Mouse (Mus musculus): Measurements from ENCODE around the gene Zfp574. TPM values are rescaled to one million over a fixed set of nuclear protein-coding genes. Genes with fewer than 3 reads are reported as not detected.
"Not testable (repeated sequence)": the region's sequence is repeated elsewhere in the genome, so short reads cannot be mapped to it uniquely, and the experiment has no call there.

The Zfp574 gene
- polyA plus RNA-seq (2016; fragmentation: Nextera tagmentation; extraction: Ambion mirVana): 42.2 and 42.8 TPM in 2 replicates

DNA sequence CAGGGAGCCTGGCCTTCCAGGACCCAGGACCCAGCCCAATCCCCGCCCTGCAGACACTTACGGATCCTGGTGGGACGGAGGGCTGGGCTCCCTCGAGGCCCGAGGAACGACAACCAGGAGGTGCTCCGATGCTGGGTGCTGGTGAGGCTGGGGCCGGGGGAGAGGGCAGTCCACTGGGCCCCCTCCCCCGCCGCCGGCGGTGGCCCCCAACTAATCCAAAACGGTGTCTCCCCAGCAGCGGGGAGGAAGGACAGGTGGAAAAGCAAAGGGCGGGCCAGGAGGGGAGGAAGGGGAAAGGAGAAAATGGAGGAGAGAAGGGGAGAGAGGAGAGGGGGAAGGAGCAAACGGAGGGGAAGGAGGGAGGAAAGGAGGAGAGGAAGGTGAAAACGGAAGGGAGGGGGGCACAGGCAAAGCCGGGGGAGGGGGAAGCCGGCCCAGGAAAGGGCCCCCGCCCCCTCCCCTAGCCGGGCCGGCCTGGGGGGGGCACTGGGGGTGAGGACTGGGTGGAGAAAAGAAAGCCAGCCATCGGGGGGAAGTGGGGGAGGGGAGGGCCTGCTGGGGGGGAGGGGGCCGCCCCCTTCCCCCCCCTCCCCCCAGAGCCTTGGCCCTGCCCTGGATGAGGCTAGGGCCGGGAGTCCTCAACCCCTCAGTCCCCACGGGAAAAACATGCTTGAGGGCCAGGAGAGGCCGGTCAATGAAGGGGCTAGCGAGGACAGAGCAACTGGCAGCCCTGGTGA, at the start of gene Zfp574, which contains the start of gene Grik5:
Gene Zfp574 (plus strand): TSS at position 589 of the 737 bp plus-strand sequence.
Gene Grik5 (minus strand): TSS at position 368 of the 737 bp plus-strand sequence.
- Histone ChIP-seq H3K27ac (replicated peaks) (peak within 1 kb of the TSS; percentile 93), H3K4me2 (replicated peaks) (peak within 1 kb of the TSS; percentile 79), H3K36me3 (peaks cover 13% of the 10 kb centered on the region), H3K4me3 (peak within 1 kb of the TSS; percentile 79), H3K9ac (replicated peaks) (peak within 1 kb of the TSS; percentile 95), H3K4me1 (peaks cover 71% of the 10 kb centered on the region), H3K9me3 (no peaks in the 10 kb centered on the region), H3K27me3 (no peaks in the 10 kb centered on the region)
- no peak for ATAC-seq (ENCODE audit: low FRiP score, low read depth)
- WGBS: 3% methylated on average over 23 of the region's 28 CpGs

DNA sequence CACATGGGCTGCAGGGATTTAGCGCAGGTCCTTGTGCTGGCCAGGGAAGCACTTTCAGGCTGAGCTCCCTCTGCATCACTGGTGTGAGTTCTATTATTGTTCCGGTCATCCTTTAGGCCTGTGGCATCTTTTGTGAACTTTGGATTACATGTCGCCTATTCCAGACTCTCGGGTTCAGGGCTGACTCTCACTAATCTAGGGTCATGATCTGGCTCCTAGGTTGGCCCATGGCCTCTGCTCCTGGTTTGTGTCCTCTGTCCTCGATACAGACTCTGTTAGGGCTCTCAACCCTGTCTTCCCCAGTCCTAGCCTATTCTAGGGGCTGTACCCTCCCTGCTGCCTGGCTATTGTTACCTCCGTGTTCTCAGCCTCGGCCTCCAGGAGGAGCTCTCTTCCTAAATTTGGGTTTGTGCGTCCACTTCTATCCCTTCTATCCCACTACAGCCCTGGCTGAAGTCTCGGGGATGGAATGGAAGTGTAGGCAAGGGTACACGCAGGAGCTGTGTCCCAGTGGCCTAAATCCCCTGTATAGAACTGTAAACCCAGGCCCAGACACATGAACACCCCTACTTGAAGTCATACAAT, 46.4 kb upstream of the Zfp574 start:
- no peak for ATAC-seq (ENCODE audit: low FRiP score, low read depth)
- WGBS: 55% methylated on average over 10 of the region's 10 CpGs
- H3K27me3 ChIP-seq: no peaks in the 10 kb centered on the region
- H3K9ac ChIP-seq (replicated peaks): no peak overlapping the region
- no peak overlapping the region for H3K4me3 ChIP-seq
- no peak overlapping the region for H3K4me2 ChIP-seq (replicated peaks)
- no peaks in the 10 kb centered on the region for H3K9me3 ChIP-seq
- peaks cover 57% of the 10 kb centered on the region for H3K36me3 ChIP-seq
- H3K4me1 ChIP-seq: no peaks in the 10 kb centered on the region
- no peak overlapping the region for H3K27ac ChIP-seq (replicated peaks)

DNA sequence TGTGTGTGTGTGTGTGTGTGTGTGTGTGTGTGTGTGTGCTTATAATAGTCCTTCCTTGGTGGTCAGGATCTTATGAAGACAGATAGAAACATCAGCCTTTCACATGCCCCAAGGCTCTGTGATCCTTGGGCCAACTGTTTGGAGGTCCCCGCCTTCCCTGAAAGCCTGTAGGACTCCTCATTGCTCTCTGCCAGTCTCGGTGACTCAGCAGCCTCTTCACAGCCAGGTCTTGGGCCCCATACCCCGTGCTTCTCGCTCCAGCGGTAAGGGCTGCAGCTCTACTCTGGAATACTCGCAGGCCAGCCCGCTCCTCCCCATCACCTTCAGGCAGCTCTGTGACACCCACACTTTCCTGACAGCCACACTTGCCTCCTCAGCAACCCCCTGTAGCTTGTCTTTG, 45.9 kb upstream of the Zfp574 start:
- H3K9me3 ChIP-seq: no peaks in the 10 kb centered on the region
- H3K27me3 ChIP-seq: no peaks in the 10 kb centered on the region
- ATAC-seq (ENCODE audit: low FRiP score, low read depth): no peak
- no peak overlapping the region for H3K4me2 ChIP-seq (replicated peaks)
- no peak overlapping the region for H3K4me3 ChIP-seq
- peaks cover 55% of the 10 kb centered on the region for H3K36me3 ChIP-seq
- H3K4me1 ChIP-seq: no peaks in the 10 kb centered on the region
- WGBS: 72% methylated on average over 7 of the region's 7 CpGs
- no peak overlapping the region for H3K27ac ChIP-seq (replicated peaks)
- no peak overlapping the region for H3K9ac ChIP-seq (replicated peaks)

DNA sequence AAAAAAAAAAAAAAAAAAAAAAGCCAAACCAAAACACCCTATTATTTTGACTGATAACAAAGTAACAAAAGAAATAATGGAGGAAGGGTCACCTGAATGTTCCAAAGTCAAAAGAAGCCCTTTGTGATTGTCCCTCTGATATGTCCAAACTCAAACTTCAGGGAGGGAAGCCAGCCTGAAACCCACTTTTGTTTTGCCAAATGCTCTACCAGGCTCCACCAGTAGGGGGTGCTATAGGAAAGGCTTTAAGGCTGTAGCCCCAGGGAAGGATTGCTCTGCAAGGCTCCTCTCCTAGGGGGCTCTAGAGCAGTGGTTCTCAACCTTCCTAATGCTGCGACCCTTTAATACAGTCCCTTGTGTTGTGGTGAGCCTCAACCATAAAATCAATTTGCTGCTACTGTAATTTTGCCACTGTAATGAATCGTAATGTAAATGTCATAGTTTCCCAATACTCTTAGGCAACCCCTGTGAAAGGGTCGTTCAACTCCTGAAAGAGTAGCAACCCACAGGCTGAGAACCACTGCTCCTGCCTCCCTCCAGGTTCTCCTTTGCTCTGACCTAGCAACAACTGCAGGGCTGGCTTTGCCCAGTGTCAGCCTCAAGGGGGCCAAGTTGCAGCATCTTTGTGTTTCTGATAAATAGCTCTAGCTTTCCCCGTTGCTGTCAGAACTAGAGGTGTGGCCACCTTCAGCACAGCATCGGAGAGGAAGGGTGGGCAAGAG, 42.2 kb upstream of the Zfp574 start:
- H3K9ac ChIP-seq (replicated peaks): no peak overlapping the region
- 0 out of 2 replicates have a peak, but pooled peaks have one; percentile 27 for ATAC-seq (ENCODE audit: low FRiP score, low read depth)
- no peaks in the 10 kb centered on the region for H3K27me3 ChIP-seq
- H3K36me3 ChIP-seq: peaks cover 53% of the 10 kb centered on the region
- no peaks in the 10 kb centered on the region for H3K4me1 ChIP-seq
- WGBS: 52% methylated on average over 5 of the region's 5 CpGs
- H3K4me3 ChIP-seq: no peak overlapping the region
- peak overlapping the region; percentile 56; the same call in 1 of the 2 replicates for H3K27ac ChIP-seq (replicated peaks)
- no peak overlapping the region for H3K4me2 ChIP-seq (replicated peaks)
- no peaks in the 10 kb centered on the region for H3K9me3 ChIP-seq

DNA sequence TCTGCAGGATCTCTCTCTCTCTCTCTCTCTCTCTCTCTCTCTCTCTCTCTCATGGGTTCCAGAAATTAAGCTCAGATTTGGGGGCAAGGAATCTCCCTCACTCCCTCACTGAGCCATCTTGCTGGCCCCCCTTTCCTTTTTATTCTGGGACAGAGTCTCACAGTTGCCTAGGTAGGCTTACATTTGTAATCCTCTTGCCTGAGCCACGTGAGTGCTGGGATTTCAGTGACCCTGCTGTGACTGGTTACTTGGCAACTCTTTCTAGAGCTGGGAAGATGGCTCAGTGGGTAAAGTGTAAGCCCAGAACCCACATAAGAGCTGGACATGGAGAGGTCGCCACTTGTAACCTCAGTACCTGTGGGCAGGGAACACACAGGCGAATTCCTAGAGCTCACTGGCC, 40.8 kb upstream of the Zfp574 start:
- Histone ChIP-seq H3K9me3 (no peaks in the 10 kb centered on the region), H3K4me1 (no peaks in the 10 kb centered on the region), H3K36me3 (peaks cover 62% of the 10 kb centered on the region), H3K4me2 (replicated peaks) (no peak overlapping the region), H3K27ac (replicated peaks) (no peak overlapping the region), H3K27me3 (no peaks in the 10 kb centered on the region), H3K9ac (replicated peaks) (no peak overlapping the region), H3K4me3 (no peak overlapping the region)
- 47% methylated on average over 3 of the region's 3 CpGs for WGBS
- ATAC-seq (ENCODE audit: low FRiP score, low read depth): no peak

DNA sequence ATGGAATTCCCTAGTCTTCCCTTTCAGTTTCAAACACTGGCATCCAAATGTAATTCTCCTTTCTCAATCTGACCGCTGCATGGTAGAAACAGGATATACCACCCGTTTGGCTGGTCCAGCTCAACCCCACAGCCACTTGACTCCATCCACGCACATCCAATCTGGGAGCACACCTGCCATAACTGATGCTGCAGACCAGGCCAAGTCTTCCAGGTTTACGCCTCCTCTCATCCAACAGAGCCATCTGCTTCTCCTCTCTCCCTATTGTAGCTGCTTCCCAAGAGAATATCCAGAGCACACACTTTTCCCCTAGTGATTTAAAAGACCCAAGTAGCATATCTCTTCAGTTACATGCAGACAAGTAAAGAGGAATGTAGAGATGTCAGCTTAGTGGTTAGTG, 37.6 kb upstream of the Zfp574 start:
- no peak for ATAC-seq (ENCODE audit: low FRiP score, low read depth)
- H3K9ac ChIP-seq (replicated peaks): no peak overlapping the region
- WGBS: 91% methylated on average over 4 of the region's 4 CpGs
- H3K9me3 ChIP-seq: no peaks in the 10 kb centered on the region
- no peak overlapping the region for H3K4me2 ChIP-seq (replicated peaks)
- peaks cover 72% of the 10 kb centered on the region for H3K36me3 ChIP-seq
- H3K4me1 ChIP-seq: no peaks in the 10 kb centered on the region
- H3K4me3 ChIP-seq: no peak overlapping the region
- no peak overlapping the region for H3K27ac ChIP-seq (replicated peaks)
- H3K27me3 ChIP-seq: no peaks in the 10 kb centered on the region

DNA sequence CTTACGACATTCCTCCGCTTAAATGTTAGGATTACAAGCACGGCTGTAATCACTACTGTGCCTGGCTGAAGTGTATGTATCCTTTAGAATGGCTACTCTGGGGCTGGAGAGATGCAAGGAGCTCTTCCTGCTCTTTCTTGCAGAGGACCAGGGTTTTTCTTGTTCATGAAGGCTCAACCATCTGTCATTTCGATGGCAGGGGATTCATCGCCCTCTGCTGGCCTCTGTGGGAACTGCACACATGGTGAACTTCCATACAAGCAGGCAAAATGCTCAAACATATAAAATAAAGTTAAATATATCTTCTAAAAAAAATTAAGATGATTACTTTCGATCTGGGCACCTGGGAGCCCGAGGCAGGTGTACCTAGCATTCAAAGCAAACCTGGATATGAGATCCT, 36.5 kb upstream of the Zfp574 start:
- H3K9me3 ChIP-seq: no peaks in the 10 kb centered on the region
- no peaks in the 10 kb centered on the region for H3K27me3 ChIP-seq
- WGBS: 54% methylated on average over 7 of the region's 7 CpGs
- H3K9ac ChIP-seq (replicated peaks): no peak overlapping the region
- 0 out of 2 replicates have a peak overlapping the region, but pooled peaks have one; percentile 1 for H3K27ac ChIP-seq (replicated peaks)
- no peak for ATAC-seq (ENCODE audit: low FRiP score, low read depth)
- H3K4me3 ChIP-seq: no peak overlapping the region
- no peak overlapping the region for H3K4me2 ChIP-seq (replicated peaks)
- peaks cover 82% of the 10 kb centered on the region for H3K36me3 ChIP-seq
- H3K4me1 ChIP-seq: no peaks in the 10 kb centered on the region

DNA sequence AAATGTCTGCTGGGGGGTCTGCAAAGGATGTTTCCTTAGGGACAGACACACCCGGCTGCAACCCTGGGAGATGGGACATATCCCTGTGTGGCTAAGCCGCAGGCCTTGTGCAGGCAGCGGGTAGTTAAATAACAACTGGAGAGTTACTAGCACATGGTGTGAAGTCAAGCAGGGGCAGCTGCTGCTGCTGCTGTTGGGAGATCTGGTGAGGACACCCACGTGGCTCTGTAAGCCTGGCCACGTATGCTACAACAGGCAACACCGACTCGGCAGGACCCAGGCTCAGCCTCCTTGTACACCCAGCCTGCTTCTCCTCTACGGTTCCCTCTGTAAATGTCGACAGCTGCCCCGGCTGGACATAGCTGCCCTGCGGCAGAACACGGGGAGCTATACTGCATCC, 30.4 kb upstream of the Zfp574 start:
- no peak overlapping the region for H3K4me3 ChIP-seq
- H3K9me3 ChIP-seq: no peaks in the 10 kb centered on the region
- WGBS: 94% methylated on average over 12 of the region's 12 CpGs
- no peak overlapping the region for H3K27ac ChIP-seq (replicated peaks)
- no peak overlapping the region for H3K9ac ChIP-seq (replicated peaks)
- no peak overlapping the region for H3K4me2 ChIP-seq (replicated peaks)
- peaks cover 98% of the 10 kb centered on the region for H3K36me3 ChIP-seq
- H3K27me3 ChIP-seq: no peaks in the 10 kb centered on the region
- no peak for ATAC-seq (ENCODE audit: low FRiP score, low read depth)
- H3K4me1 ChIP-seq: no peaks in the 10 kb centered on the region

DNA sequence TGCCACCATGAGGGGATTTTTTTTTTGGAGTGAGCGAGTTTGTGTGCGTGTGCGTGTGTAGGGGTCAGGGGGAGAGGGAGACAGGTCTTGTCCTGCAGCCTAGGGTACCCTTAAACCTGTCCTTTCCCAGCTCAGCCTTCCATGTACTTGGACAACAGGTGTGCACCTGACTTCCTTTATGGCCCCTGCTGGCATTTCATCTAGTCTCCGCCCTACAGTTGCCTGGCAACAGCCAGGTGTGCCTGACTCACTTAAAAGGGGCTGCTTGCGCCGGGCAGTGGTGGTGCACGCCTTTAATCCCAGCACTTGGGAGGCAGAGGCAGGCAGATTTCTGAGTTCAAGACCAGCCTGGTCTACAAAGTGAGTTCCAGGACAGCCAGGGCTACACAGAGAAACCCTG, 27.8 kb upstream of the Zfp574 start:
- not testable (repeated sequence) for H3K4me2 ChIP-seq (replicated peaks); ATAC-seq (ENCODE audit: low FRiP score, low read depth); H3K9ac ChIP-seq (replicated peaks); H3K27ac ChIP-seq (replicated peaks); H3K27me3 ChIP-seq; H3K4me3 ChIP-seq; H3K9me3 ChIP-seq; H3K4me1 ChIP-seq
- WGBS: 93% methylated on average over 7 of the region's 7 CpGs
- H3K36me3 ChIP-seq: peaks cover 98% of the 10 kb centered on the region

DNA sequence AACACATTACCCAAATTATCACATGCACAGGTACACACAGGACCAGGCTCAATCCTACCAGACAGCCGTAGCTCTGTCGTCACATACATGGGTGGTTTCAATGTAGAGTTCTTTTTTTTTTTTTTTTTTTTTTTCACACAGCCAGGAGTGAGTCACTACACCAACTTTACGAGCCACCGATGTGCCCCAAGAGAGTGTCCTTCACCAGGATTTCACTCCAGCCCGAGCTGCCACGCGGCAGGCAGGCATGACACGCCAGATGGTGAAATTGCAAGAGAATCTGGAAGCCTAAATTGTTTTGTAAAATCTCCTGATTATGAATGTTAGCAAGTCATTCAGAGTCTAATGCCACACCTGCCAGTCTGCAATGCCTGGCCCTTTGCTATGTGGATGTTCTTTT, 25.0 kb upstream of the Zfp574 start:
- no peak overlapping the region for H3K4me2 ChIP-seq (replicated peaks)
- H3K4me1 ChIP-seq: no peaks in the 10 kb centered on the region
- H3K36me3 ChIP-seq: peaks cover 87% of the 10 kb centered on the region
- H3K4me3 ChIP-seq: no peak overlapping the region
- H3K27ac ChIP-seq (replicated peaks): no peak overlapping the region
- H3K9ac ChIP-seq (replicated peaks): no peak overlapping the region
- no peak for ATAC-seq (ENCODE audit: low FRiP score, low read depth)
- H3K27me3 ChIP-seq: no peaks in the 10 kb centered on the region
- 91% methylated on average over 8 of the region's 8 CpGs for WGBS
- H3K9me3 ChIP-seq: no peaks in the 10 kb centered on the region

DNA sequence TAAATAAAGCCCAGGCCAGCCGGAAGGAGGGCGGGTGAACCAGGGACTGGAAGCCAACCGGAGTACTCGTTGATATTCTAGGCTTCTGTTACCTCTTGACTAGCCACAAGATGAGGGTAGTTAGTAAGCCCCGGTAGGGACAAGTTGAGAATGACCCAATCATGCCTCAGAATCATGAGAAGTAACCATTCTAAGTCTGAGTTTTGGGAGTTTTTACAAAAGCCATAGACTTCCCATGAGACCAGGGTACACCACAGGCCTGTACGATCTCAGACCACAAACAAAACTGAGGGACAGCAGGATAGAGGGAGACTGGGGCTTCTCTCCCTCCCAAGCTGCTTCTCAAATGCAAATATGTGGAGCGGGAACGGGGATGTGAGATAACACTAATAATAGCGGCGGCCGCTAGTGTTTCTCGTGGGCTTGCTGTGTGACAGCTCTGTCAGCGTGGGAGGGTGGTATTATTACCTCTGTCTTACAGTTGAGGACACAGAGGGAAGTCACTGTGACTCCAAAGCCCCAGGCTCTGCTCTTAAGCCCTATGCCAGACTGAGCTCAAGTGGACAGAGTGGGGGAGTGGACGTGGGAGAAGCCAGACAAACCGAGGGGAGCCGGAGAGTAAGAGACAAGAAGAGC, 23.0 kb upstream of the Zfp574 start:
- ATAC-seq (ENCODE audit: low FRiP score, low read depth): no peak
- H3K27me3 ChIP-seq: no peaks in the 10 kb centered on the region
- no peaks in the 10 kb centered on the region for H3K4me1 ChIP-seq
- peaks cover 84% of the 10 kb centered on the region for H3K36me3 ChIP-seq
- no peak overlapping the region for H3K4me3 ChIP-seq
- H3K27ac ChIP-seq (replicated peaks): no peak overlapping the region
- no peak overlapping the region for H3K9ac ChIP-seq (replicated peaks)
- 89% methylated on average over 16 of the region's 16 CpGs for WGBS
- no peak overlapping the region for H3K4me2 ChIP-seq (replicated peaks)
- no peaks in the 10 kb centered on the region for H3K9me3 ChIP-seq

DNA sequence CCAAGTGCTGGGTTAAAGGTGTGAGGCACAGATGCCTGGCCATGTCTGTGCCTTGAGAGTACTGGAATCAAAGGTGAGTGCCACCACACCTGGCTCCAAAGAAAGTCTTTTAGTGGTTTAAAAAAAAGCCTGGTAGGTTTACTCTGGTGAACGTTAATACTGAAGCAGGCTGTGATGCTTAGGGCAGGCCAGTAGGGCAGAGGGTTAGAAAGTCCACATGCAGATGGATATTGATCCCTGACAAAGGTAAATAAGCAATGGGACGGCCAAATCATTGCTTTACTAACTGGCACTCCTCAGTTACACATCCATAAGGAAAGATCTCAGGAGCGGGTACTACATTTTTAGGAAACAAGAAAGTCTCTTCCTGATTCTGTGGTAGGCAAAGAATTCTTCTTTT, 19.8 kb upstream of the Zfp574 start:
- ATAC-seq (ENCODE audit: low FRiP score, low read depth): no peak
- WGBS: 92% methylated on average over 3 of the region's 3 CpGs

More for the DNA sequence above, 19.8 kb upstream of the Zfp574 start:
- no peaks in the 10 kb centered on the region for H3K9me3 ChIP-seq
- no peaks in the 10 kb centered on the region for H3K27me3 ChIP-seq
- no peak overlapping the region for H3K4me2 ChIP-seq (replicated peaks)
- no peaks in the 10 kb centered on the region for H3K4me1 ChIP-seq
- H3K9ac ChIP-seq (replicated peaks): no peak overlapping the region; the same call in 1 of the 2 replicates
- peaks cover 86% of the 10 kb centered on the region for H3K36me3 ChIP-seq
- H3K4me3 ChIP-seq: no peak overlapping the region
- H3K27ac ChIP-seq (replicated peaks): no peak overlapping the region
